Comparison of ENCODE assay signal across 31 mouse cellular contexts in genomic region chr11:65877146-65877775, GRCm38 (mm10).
A peak's percentile ranks its signal among the peaks of the same experiment; 100 is the strongest.
DNase-seq lines count a peak whose midpoint lies in the region; ATAC-seq and TF ChIP-seq lines count a peak whose summit lies in the region.
"Had no signal": no experiment of that assay in that cellular context is flagged by ENCODE, and none has a peak within 500 bp of the region (broad histone marks: within the 10 kb centered on the region; RNA-seq: fewer than 3 reads in every experiment).

No protein-coding gene starts in this region.

- H3K4me1 ChIP-seq in hindbrain, embryonic 15.5 days (replicated peaks), result 0 out of 2 replicates have a peak, but pooled peaks cover 10% of the 10 kb centered on the region
- no peaks in the 10 kb centered on the region for H3K4me1 ChIP-seq in hindbrain, embryonic 10.5 days (replicated peaks)
- H3K4me1 ChIP-seq in neural tube, embryonic 15.5 days, result 0 out of 2 replicates have a peak, but pooled peaks cover 11% of the 10 kb centered on the region
- H3K4me1 ChIP-seq: embryonic facial prominence, embryonic 12.5 days; heart, embryonic 15.5 days; intestine, embryonic 15.5 days; limb, embryonic 10.5 days; limb, embryonic 15.5 days; liver, embryonic 13.5 days; megakaryocyte, embryonic 14.5 days; midbrain, embryonic 13.5 days; neural tube, embryonic 12.5 days had no signal

- no peaks in the 10 kb centered on the region for H3K27me3 ChIP-seq in hindbrain, embryonic 15.5 days
- H3K27me3 ChIP-seq in hindbrain, embryonic 10.5 days (ENCODE audit: insufficient read depth, poor library complexity, severe bottlenecking), result no peaks in the 10 kb centered on the region
- H3K27me3 ChIP-seq in neural tube, embryonic 15.5 days (replicated peaks), result no peaks in the 10 kb centered on the region
- H3K27me3 ChIP-seq: heart, embryonic 15.5 days; intestine, embryonic 15.5 days; limb, embryonic 15.5 days; liver, embryonic 13.5 days; megakaryocyte, embryonic 14.5 days; midbrain, embryonic 13.5 days; neural tube, embryonic 12.5 days had no signal

- no peaks in the 10 kb centered on the region for H3K9me3 ChIP-seq in hindbrain, embryonic 15.5 days
- no peaks in the 10 kb centered on the region for H3K9me3 ChIP-seq in hindbrain, embryonic 10.5 days
- H3K9me3 ChIP-seq in neural tube, embryonic 15.5 days (replicated peaks), result no peaks in the 10 kb centered on the region
- H3K9me3 ChIP-seq: embryonic facial prominence, embryonic 12.5 days; heart, embryonic 15.5 days; intestine, embryonic 15.5 days; limb, embryonic 10.5 days; limb, embryonic 15.5 days; liver, embryonic 13.5 days; megakaryocyte, embryonic 14.5 days; midbrain, embryonic 13.5 days; neural tube, embryonic 12.5 days had no signal

- TF ChIP-seq POLR2A in brain, embryonic 14.5 days (IDR thresholded peaks at IDR 0.05; ENCODE audit: borderline replicate concordance, extremely low read depth, insufficient read depth, insufficient read length, poor library complexity, severe bottlenecking), result no peak

- H3K9ac ChIP-seq in hindbrain, embryonic 15.5 days, result no peak overlapping the region
- no peak overlapping the region for H3K9ac ChIP-seq in neural tube, embryonic 15.5 days (replicated peaks)
- H3K9ac ChIP-seq: embryonic facial prominence, embryonic 12.5 days; heart, embryonic 15.5 days; hindbrain, embryonic 14.5 days; intestine, embryonic 15.5 days; limb, embryonic 15.5 days; liver, embryonic 13.5 days; midbrain, embryonic 13.5 days; neural tube, embryonic 12.5 days had no signal

- no peaks in the 10 kb centered on the region for H3K36me3 ChIP-seq in hindbrain, embryonic 15.5 days
- no peaks in the 10 kb centered on the region for H3K36me3 ChIP-seq in hindbrain, embryonic 10.5 days
- H3K36me3 ChIP-seq in neural tube, embryonic 15.5 days, result no peaks in the 10 kb centered on the region
- H3K36me3 ChIP-seq: embryonic facial prominence, embryonic 12.5 days; heart, embryonic 15.5 days; intestine, embryonic 15.5 days; limb, embryonic 10.5 days; limb, embryonic 15.5 days; liver, embryonic 13.5 days; midbrain, embryonic 13.5 days; neural tube, embryonic 12.5 days had no signal

- no peak for TF ChIP-seq CTCF in brain, embryonic 14.5 days (IDR thresholded peaks at IDR 0.05; ENCODE audit: borderline replicate concordance, extremely low read depth, insufficient read depth, insufficient read length)

- ATAC-seq in hindbrain, embryonic 15.5 days (ENCODE audit: low FRiP score, low read depth), result no peak
- 0 out of 2 replicates have a peak, but pooled peaks have one; percentile 17 for ATAC-seq in neural tube, embryonic 15.5 days (ENCODE audit: low FRiP score)
- ATAC-seq in frontal cortex, adult (ENCODE audit: low TSS enrichment), result no peak
- ATAC-seq: intestine, embryonic 15.5 days; lung, postnatal 0 days; midbrain, embryonic 13.5 days had no signal

- DNase-seq in hindbrain, embryonic 10.5 days (ENCODE audit: low spot score), result no peak
- peak; percentile 32 for DNase-seq in Muller cell, postnatal 12 days (ENCODE audit: inconsistent ontology term)
- DNase-seq in brain, embryonic 14.5 days (ENCODE audit: low read depth), result peak; percentile 74
- no peak for DNase-seq in B cell, adult 2 months
- DNase-seq: adrenal gland, adult 8-10 months; cerebellum, adult 8-10 months; embryo, embryonic 11 days; gastrocnemius, postnatal 14 days; kidney, adult 2 months; kidney, postnatal 36 days; layer of hippocampus, postnatal 36 days; liver, embryonic 13.5 days; lung, adult 18-20 months; lung, postnatal 4 days; right cerebral cortex, adult 18-20 months; spleen, adult 18-20 months; thymus, adult 18-20 months; thymus, postnatal 25 days had no signal

- H3K4me2 ChIP-seq in hindbrain, embryonic 15.5 days, result no peak overlapping the region
- no peak overlapping the region for H3K4me2 ChIP-seq in neural tube, embryonic 15.5 days
- H3K4me2 ChIP-seq: embryonic facial prominence, embryonic 12.5 days; heart, embryonic 15.5 days; hindbrain, embryonic 14.5 days; intestine, embryonic 15.5 days; limb, embryonic 15.5 days; liver, embryonic 13.5 days; midbrain, embryonic 13.5 days; neural tube, embryonic 12.5 days had no signal

- H3K27ac ChIP-seq in hindbrain, embryonic 15.5 days (replicated peaks), result 0 out of 2 replicates have a peak overlapping the region, but pooled peaks have one; percentile 5
- H3K27ac ChIP-seq in hindbrain, embryonic 10.5 days, result no peak overlapping the region
- peak overlapping the region; percentile 68 for H3K27ac ChIP-seq in neural tube, embryonic 15.5 days (replicated peaks)
- H3K27ac ChIP-seq: embryonic facial prominence, embryonic 12.5 days; heart, embryonic 15.5 days; intestine, embryonic 15.5 days; limb, embryonic 10.5 days; limb, embryonic 15.5 days; liver, embryonic 13.5 days; midbrain, embryonic 13.5 days; neural tube, embryonic 12.5 days had no signal

- H3K4me3 ChIP-seq in hindbrain, embryonic 15.5 days, result no peak overlapping the region
- no peak overlapping the region for H3K4me3 ChIP-seq in hindbrain, embryonic 10.5 days
- no peak overlapping the region for H3K4me3 ChIP-seq in neural tube, embryonic 15.5 days (replicated peaks)
- H3K4me3 ChIP-seq: embryonic facial prominence, embryonic 12.5 days; heart, embryonic 15.5 days; intestine, embryonic 15.5 days; limb, embryonic 10.5 days; limb, embryonic 15.5 days; liver, embryonic 13.5 days; megakaryocyte, embryonic 14.5 days; midbrain, embryonic 13.5 days; neural tube, embryonic 12.5 days had no signal

- WGBS in hindbrain, embryonic 15.5 days, result 46% methylated on average over 1 of the region's 1 CpGs
- 75% methylated on average over 1 of the region's 1 CpGs for WGBS in hindbrain, embryonic 10.5 days
- WGBS in neural tube, embryonic 15.5 days, result 43% methylated on average over 1 of the region's 1 CpGs

Comparison
In these comparisons a context has a peak if more than half of its experiments do, and no peak if none do; other contexts are left out.
1. DNase-seq: peak in Muller cell, postnatal 12 days (single experiment) and brain, embryonic 14.5 days (single experiment); none in hindbrain, embryonic 10.5 days (single experiment) and B cell, adult 2 months (0 of 2).